Mouse (Mus musculus): ENCODE measurements around the gene Nrxn2. TPM values are rescaled to one million over a fixed set of nuclear protein-coding genes. Genes with fewer than 3 reads are reported as not detected.

Gene Nrxn2
- total RNA-seq, 2 experiments from 2014 or later, result 700 to 756 TPM

DNA sequence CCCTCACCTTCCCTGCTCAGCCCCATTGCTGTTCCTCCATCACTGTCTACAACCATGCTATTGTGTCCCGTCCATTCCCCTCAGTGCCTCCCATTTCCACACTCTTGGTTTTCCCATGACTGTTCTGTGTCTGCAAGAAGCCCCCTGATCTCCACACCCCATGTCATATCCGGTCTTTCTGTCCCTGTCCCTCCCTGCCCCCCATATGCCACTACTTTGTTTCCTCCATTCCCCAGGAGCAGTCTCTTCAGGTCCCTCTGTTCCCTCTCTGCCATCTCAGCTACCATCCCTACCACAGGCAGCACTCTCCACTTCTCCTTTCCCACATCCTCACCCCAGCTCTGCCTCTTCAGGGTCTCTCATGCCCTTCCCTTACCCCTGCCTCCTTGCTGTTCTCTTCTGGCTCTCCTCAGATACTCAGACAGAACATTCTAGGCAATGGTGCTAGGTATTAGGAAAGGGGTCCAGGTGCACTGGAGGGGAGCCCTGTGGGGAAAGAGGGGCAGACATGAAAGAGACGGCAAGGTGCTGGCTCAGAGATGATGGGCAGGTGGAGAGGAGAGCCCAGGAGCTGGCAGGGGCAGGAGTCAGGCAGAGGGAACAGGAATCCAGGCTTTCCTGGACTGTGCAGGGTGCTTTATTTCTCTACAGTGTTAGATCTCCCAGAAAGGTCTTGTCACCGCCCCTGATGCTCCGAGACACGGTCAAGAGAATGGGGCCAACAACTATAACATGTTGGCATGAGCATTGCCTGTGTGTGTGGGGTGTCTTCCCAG is 81.5 kb downstream of the Nrxn2 start:
- DNase-seq (ENCODE audit: low spot score in 2 of 2), result no peak
- intact Hi-C loops (cut with DNase I), result loop anchor here (5.0 to 10.0 kb wide), 4 partner anchors 32 to 435 kb away; partner anchors contain the start of gene Kcnk4

DNA sequence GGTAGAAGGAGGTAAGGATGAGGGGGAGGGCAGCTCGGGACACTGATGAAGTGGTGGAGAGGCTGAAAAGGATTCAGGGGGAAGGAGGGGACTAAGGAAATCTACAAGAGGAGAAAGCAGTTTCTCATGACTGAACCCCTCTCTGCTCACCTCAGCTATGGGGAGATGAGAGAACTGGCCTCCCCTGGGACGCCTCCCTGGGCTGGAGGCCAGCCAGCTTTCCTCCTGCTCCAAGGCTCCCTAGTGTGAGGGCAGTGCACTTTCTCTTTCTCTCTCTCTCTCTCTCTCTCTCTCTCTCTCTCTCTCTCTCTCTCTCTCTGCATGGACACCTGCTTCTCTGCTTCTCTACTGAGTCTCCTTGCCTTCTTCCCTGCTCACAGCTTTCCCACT is 82.1 kb downstream of the Nrxn2 start:
- no peak for DNase-seq (ENCODE audit: low spot score in 2 of 2)
- intact Hi-C loops (cut with DNase I), result loop anchor here (5.0 kb wide), 2 partner anchors 77 to 337 kb away; no protein-coding TSS in a partner anchor

GRCm38 (mm10) chr19:6502035-6502541 is 83.6 kb downstream of the Nrxn2 start:
- intact Hi-C loops (cut with DNase I), result loop anchor here (5.0 kb wide), 2 partner anchors 75 to 335 kb away; no protein-coding TSS in a partner anchor
- DNase-seq (ENCODE audit: low spot score in 2 of 2), result peak; percentile 77 to 82

DNA sequence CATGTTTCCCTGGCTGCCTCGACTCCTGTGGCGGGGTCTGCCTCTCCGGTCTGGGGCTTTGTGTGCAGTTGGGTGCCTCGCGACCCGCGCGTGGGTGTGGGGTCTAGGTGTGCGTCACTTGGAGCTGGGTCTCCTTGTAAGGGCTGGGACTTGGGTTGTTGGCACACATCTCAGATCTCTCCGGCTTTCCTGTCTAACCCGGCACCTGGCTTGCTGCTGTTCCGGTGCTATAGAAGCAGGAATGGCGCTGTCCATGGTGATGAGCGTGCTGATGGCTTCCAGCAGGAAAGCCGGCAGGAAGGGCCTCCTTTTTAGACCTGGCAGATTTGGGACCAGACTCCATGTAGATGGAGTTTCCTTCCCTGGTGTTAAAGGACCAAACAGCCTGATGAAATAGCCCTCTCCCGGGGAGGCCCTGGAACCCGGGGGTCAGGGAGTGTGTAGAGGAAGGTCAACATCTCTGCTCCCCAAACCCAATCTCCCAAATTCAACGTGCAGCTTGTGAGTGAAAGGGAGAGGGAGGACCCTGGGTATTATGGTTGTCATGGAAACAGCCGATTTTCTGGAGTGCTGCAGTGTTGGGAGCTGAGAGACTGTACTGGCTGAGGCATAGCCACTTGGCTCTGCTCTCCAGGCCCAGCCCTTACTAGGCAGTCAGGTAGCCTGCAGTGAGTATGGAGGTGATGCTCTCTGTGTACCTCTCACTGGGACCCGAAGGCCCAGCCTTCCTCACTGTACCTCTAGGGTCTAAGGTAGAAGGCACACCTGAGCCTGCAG is 84.2 kb downstream of the Nrxn2 start:
- DNase-seq (ENCODE audit: low spot score in 2 of 2), result peak; percentile 67 to 90
- intact Hi-C loops (cut with DNase I), result loop anchor here (5.0 kb wide), 2 partner anchors 75 to 335 kb away; no protein-coding TSS in a partner anchor

- intact Hi-C loops (cut with DNase I), result loop anchor here (5.0 kb wide), 2 partner anchors 73 to 333 kb away; no protein-coding TSS in a partner anchor
- peak; percentile 72 to 73 for DNase-seq (ENCODE audit: low spot score in 2 of 2)
Measured at GRCm38 (mm10) chr19:6503926-6504655, 85.6 kb downstream of the Nrxn2 start.

DNA sequence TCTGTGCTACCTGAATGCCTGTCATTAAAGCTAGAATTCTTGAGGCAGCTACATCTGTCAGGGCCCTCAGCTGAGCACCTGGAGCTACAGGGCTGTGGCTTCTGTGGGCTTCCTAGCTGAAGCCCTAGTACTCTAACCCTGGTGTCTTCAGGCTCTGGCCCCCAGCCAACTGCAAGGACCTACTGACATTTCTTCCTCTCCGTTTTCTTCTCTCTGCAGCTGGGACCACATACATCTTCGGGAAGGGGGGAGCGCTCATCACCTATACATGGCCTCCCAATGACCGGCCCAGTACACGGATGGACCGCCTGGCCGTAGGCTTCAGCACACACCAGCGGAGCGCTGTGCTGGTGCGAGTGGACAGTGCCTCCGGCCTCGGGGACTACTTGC is 86.1 kb downstream of the Nrxn2 start:
- DNase-seq (ENCODE audit: low spot score in 2 of 2), result no peak
- intact Hi-C loops (cut with DNase I), result loop anchor here (5.0 kb wide), 2 partner anchors 73 to 333 kb away; no protein-coding TSS in a partner anchor

- intact Hi-C loops (cut with DNase I), result no loop called here
- DNase-seq (ENCODE audit: low spot score in 2 of 2), result peak; percentile 69 to 76
Measured at GRCm38 (mm10) chr19:6507393-6507792, 88.9 kb downstream of the Nrxn2 start.

DNA sequence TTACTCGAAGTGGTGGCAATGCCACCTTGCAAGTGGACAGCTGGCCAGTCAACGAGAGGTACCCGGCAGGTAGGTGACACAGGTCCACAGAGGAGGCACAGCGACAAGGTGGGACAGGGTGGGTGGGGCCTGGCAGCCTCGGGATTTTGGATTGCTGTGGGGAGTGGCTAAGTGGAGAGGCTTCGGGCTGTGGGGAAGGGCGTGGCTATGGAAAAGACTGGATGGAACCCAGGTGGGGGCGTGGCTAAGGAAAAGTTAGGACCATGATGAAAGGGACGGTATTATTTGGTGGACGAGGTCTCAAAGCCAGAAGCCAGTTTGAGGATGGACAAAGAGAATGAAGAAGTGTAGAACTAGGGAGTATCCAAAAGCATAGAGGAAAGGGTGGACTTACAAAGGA is 91.3 kb downstream of the Nrxn2 start:
- no peak for DNase-seq (ENCODE audit: low spot score in 2 of 2)

DNA sequence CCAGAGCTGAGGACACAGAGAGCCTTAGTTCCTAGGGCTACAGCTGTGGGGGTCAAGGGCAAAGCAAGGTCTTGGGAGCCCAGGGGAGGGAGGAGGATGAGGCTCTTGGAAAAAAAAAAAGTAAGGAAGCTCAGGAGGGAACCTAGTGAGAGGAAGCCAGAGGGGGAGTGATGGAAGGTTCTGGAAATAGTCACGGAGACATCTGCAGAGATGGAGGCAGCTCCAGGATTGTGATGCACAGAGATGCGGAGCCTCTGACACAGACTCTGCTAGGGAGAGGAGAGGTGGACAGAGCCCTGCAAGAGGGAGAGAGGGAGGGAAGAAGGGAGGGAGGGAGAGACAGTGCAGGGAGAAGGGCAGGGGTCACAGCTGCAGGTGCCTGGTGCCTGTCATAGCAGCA is 92.0 kb downstream of the Nrxn2 start:
- no peak for DNase-seq (ENCODE audit: low spot score in 2 of 2)
- intact Hi-C loops (cut with DNase I), result no loop called here

More for the DNA sequence above, 91.3 kb downstream of the Nrxn2 start:
- intact Hi-C loops (cut with DNase I), result no loop called here

DNA sequence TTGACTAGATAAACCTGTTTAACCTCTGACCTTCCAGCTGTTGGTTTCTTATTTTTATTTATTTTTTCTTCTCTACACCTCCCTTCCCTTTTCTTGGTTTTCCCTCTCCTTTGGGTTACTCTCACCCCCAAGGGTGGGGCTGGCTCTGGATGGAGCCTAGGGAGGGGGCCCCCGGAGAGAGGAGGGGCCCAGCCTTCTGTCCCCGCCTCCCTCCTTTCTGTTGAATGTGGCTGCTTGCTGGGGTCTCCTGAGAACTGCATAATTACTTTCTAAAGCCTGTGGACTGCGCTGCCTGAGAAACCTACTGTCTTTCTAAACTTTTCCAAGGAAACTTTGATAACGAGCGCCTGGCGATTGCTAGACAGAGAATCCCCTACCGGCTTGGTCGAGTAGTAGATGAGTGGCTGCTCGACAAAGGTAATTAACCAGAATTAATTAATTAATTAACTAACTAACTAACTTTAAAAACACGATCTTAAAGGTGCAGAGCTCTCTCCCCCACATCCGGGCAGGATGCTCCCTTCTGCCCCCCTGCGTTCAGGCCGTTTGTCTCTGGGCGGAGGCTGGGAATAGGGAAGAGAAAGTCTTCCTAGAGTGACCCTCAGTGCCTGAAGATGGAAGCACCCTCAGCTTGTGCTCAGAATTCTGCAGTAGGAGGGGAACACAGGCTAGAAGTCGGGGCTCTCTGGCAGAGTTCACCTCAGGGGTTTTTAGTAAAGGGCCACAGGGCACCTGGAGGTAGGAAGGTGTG is 95.0 kb downstream of the Nrxn2 start:
- DNase-seq (ENCODE audit: low spot score in 2 of 2), result no peak
- intact Hi-C loops (cut with DNase I), result no loop called here

GRCm38 (mm10) chr19:6514940-6515339 is 96.4 kb downstream of the Nrxn2 start:
- intact Hi-C loops (cut with DNase I), result no loop called here
- no peak for DNase-seq (ENCODE audit: low spot score in 2 of 2)

GRCm38 (mm10) chr19:6515448-6515847 is 96.9 kb downstream of the Nrxn2 start:
- intact Hi-C loops (cut with DNase I), result no loop called here
- DNase-seq (ENCODE audit: low spot score in 2 of 2), result no peak

GRCm38 (mm10) chr19:6516153-6516552 is 97.6 kb downstream of the Nrxn2 start:
- intact Hi-C loops (cut with DNase I), result no loop called here

DNA sequence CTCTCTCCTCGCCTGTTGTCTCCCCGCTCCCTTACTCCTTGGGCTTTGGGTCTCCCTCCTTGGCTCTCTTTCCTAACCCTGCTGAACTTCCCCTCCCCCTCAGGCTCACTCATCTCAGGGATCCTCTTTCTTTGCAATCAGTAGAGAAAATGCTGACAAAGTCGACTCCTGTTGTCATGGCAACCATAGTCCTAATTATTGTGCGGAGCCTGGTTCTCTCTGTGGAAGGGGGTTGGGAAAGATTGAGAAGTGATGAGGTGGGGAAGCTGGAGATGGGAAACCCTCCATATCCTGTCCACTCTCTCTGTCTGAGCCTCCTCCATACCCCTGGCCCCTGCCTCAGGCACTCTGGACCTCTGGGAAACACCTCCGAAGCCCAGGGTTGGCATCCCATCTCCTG is 100.1 kb downstream of the Nrxn2 start:
- intact Hi-C loops (cut with DNase I), result no loop called here
- peak; percentile 66 to 77 for DNase-seq (ENCODE audit: low spot score in 2 of 2)

More at GRCm38 (mm10) chr19:6516153-6516552, 97.6 kb downstream of the Nrxn2 start:
- no peak for DNase-seq (ENCODE audit: low spot score in 2 of 2)

GRCm38 (mm10) chr19:6519483-6519882 is 101.0 kb downstream of the Nrxn2 start:
- peak in 1 of 2 experiments; percentile 84 for DNase-seq (ENCODE audit: low spot score in 2 of 2)
- intact Hi-C loops (cut with DNase I), result no loop called here

DNA sequence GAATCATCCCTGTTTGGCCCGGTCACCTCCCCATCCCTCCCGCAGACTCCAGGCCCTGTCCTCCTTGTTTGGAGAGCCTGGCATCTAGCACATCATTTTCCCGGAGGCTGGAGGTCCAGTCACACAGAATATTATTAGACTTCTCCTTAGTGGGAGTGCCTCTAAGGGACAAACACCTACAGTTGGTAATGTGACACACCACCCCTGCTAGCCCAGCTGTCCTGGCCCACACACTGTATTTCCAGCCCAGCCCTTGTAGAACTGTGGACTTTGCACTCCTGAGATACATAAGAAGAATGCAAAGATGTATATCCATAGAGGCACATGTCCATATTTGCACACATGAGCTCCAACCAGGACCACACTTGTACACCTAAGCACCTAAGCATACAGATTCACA is 103.1 kb downstream of the Nrxn2 start:
- intact Hi-C loops (cut with DNase I), result no loop called here
- DNase-seq (ENCODE audit: low spot score in 2 of 2), result no peak

DNA sequence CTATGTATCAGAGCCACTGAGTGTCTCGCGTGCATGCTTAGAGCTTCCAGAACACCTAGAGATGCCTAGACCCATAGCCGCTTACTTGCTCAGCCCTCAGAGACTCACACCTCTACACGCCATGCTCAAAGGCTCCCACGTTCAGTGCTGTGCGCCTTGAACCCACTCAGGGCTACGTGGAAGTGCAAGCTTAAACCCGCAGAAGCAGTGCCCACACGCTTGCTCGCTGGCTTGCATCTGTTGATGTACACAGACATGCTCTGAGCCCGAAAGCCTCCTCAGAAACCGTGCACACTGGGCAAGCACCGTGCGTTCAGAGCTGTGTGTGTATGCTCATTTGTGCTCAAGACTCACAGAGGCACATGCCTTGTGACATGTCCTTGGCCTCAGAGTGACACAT is 103.8 kb downstream of the Nrxn2 start:
- no peak for DNase-seq (ENCODE audit: low spot score in 2 of 2)
- intact Hi-C loops (cut with DNase I), result no loop called here

- no peak for DNase-seq (ENCODE audit: low spot score in 2 of 2)
- intact Hi-C loops (cut with DNase I), result no loop called here
Measured at GRCm38 (mm10) chr19:6525023-6525422, 106.5 kb downstream of the Nrxn2 start.

DNA sequence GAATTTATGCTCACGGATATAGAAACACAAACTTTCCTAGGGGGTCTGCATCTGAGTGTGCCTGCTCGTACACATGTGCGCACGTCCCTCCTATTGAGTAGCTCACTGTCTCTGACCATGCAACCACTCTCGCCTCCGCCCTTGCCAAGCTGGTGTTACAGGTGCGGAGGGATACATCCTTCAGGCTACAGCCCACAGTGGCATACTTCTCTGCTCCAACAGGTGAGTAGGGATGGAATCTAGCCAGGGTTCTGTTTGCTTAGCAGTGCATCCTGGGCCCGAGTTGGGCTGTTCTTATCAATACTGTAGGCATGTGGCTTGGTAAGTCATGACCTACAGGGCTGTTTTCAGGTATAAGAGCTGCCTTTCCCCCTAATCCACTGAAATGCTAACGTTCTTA is 107.5 kb downstream of the Nrxn2 start:
- intact Hi-C loops (cut with DNase I), result no loop called here
- no peak for DNase-seq (ENCODE audit: low spot score in 2 of 2)

Data from left cerebral cortex, postnatal 14 days (tissue).